Mouse (Mus musculus) forebrain, postnatal 0 days (tissue): ENCODE data around the gene Fndc7. TPM values are rescaled to one million over a fixed set of nuclear protein-coding genes. Genes with fewer than 3 reads are reported as not detected.

ENCODE experiments used
- ATAC-seq: fragments of 200-750 bp; cut with Nextera tagmentation; 2 replicates; pipeline ENCODE4 v1.8.0; 2017; ENCODE audit warnings: mild to moderate bottlenecking, moderate library complexity
- DNase-seq: peaks from one replicate; pipeline ENCODE4 v3.0.0-alpha.2; 2015
- H3K27ac ChIP-seq: fragments of 300-500 bp; sonication (generic); 2 replicates; pipeline ENCODE4 v1.5.1; 2014; ENCODE audit warnings: low read depth, mild to moderate bottlenecking, antibody characterized with exemption, low read length, moderate library complexity, mixed read lengths
- H3K27me3 ChIP-seq: fragments of 300-500 bp; sonication (generic); 2 replicates; pipeline ENCODE4 v1.6.1; 2014; ENCODE audit warnings: mild to moderate bottlenecking, low read length, mixed read lengths; ENCODE audit not compliant: insufficient read depth
- H3K36me3 ChIP-seq: fragments of 300-500 bp; sonication (generic); 2 replicates; pipeline ENCODE4 v1.6.1; 2014; ENCODE audit warnings: mild to moderate bottlenecking, moderate library complexity; ENCODE audit not compliant: insufficient read depth
- H3K4me1 ChIP-seq: fragments of 300-500 bp; sonication (generic); 2 replicates; pipeline ENCODE4 v1.6.1; 2014; ENCODE audit warnings: antibody characterized with exemption; ENCODE audit not compliant: insufficient read depth
- H3K4me2 ChIP-seq: fragments of 300-500 bp; sonication (generic); 2 replicates; pipeline ENCODE4 v1.6.1; 2014; ENCODE audit warnings: low read depth, mild to moderate bottlenecking, moderate library complexity
- H3K4me3 ChIP-seq: fragments of 300-500 bp; sonication (generic); 2 replicates; pipeline ENCODE4 v1.5.1; 2014; ENCODE audit warnings: low read depth, low read length, mixed read lengths
- H3K9ac ChIP-seq: fragments of 300-500 bp; sonication (generic); 2 replicates; pipeline ENCODE4 v1.6.1; 2014; ENCODE audit warnings: mild to moderate bottlenecking
- H3K9me3 ChIP-seq: fragments of 300-500 bp; sonication (generic); 2 replicates; pipeline ENCODE4 v1.6.1; 2016; ENCODE audit warnings: low read length
- CTCF ChIP-seq: sonication (generic); IDR thresholded peaks from 2 replicates; pipeline ENCODE4 v1.5.1; 2016; ENCODE audit warnings: antibody characterized with exemption, control low read depth, low read depth
- WGBS: fragments of 180-500 bp; shearing (Covaris S2); extraction: QIAGEN DNeasy Blood & Tissue Kit; methylation state at CpG from one replicate; pipeline ENCODE4 v1.1.7; 2014; 5-methylcytosine and 5-hydroxymethylcytosine counted together
- polyA plus RNA-seq: library from polyadenylated mRNA; unstranded; fragments of >200 nt; fragmentation: Nextera tagmentation; extraction: Ambion mirVana; gene quantifications from 2 replicates; pipeline ENCODE4 v1.2.1, GENCODE M21; 2015
- total RNA-seq: library from RNA; depleted of rRNA; stranded (reverse); fragments of >200 nt; gene quantifications from 2 replicates; pipeline ENCODE4 v1.2.3, GENCODE M21; 2014

Fndc7 gene
- total and polyA plus RNA-seq, 2 experiments from 2014 or later: 0.24 TPM; not detected in 1

DNA sequence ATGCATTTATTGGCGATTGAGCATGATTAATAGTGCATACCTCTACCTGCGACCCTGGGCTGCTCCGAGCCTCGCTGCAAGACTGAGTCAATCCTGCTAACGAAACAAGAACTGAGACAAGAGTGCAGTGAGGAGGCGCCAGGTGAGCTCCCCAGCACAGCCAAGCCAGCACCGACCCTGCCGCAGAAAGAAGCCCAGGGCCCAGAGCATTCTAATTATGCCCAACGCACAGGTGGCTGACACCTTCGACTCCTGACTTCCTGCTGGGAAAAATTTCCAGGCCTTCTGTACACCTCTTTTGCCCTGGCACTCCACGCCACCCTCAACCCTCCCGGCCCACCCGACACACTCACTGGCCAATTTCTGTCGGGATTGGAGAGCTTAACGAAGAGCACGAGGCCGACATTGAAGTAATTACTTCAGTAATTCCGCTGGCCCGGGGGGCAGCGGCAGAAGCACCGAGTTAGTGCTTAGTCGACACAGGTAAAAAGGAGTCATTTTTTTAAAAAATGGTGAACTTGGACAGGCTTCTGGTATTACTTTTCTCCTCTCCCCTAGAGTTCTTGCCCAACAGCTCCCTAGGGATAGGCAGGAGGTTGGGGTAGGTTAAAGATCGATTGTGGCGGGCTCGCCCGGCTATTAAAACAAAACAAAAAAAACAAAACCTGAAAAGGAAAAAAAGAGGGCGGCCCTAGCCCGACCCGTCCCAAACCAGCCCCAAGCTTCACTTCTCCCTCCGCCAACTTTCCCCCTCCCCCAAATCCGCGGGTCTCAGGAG, 20.7 kb upstream of the Fndc7 start:
- under 1% methylated on average over 32 of the region's 32 CpGs for WGBS
- peak overlapping the region; percentile 96 for H3K27ac ChIP-seq
- DNase-seq (no peak), ATAC-seq (no peak)
- peak overlapping the region; percentile 76 for H3K9ac ChIP-seq
- no peaks in the 10 kb centered on the region for H3K9me3 ChIP-seq
- no peaks in the 10 kb centered on the region for H3K4me1 ChIP-seq
- no peaks in the 10 kb centered on the region for H3K27me3 ChIP-seq
- peaks cover 13% of the 10 kb centered on the region for H3K36me3 ChIP-seq
- H3K4me3 ChIP-seq: peak overlapping the region; percentile 71
- TF ChIP-seq CTCF: no peak
- peak overlapping the region; percentile 98 for H3K4me2 ChIP-seq

- Histone ChIP-seq H3K9ac (no peak overlapping the region), H3K4me2 (no peak overlapping the region), H3K4me3 (no peak overlapping the region), H3K27ac (no peak overlapping the region), H3K27me3 (no peaks in the 10 kb centered on the region), H3K4me1 (no peaks in the 10 kb centered on the region), H3K36me3 (peaks cover 33% of the 10 kb centered on the region), H3K9me3 (no peaks in the 10 kb centered on the region)
- 93% methylated on average over 6 of the region's 6 CpGs for WGBS
- DNase-seq: no peak
- ATAC-seq: no peak
- no peak for TF ChIP-seq CTCF
Measured at GRCm38 (mm10) chr3:108902934-108903333, 13.1 kb upstream of the Fndc7 start.

GRCm38 (mm10) chr3:108902038-108902437, 12.2 kb upstream of the Fndc7 start:
- WGBS: 52% methylated on average over 2 of the region's 2 CpGs
- no peak overlapping the region for H3K4me2 ChIP-seq
- DNase-seq: no peak
- ATAC-seq: no peak
- no peak for TF ChIP-seq CTCF
- H3K27ac ChIP-seq: no peak overlapping the region
- H3K4me3 ChIP-seq: no peak overlapping the region
- H3K9me3 ChIP-seq: no peaks in the 10 kb centered on the region
- no peaks in the 10 kb centered on the region for H3K27me3 ChIP-seq
- no peak overlapping the region for H3K9ac ChIP-seq
- peaks cover 30% of the 10 kb centered on the region for H3K36me3 ChIP-seq
- no peaks in the 10 kb centered on the region for H3K4me1 ChIP-seq

DNA sequence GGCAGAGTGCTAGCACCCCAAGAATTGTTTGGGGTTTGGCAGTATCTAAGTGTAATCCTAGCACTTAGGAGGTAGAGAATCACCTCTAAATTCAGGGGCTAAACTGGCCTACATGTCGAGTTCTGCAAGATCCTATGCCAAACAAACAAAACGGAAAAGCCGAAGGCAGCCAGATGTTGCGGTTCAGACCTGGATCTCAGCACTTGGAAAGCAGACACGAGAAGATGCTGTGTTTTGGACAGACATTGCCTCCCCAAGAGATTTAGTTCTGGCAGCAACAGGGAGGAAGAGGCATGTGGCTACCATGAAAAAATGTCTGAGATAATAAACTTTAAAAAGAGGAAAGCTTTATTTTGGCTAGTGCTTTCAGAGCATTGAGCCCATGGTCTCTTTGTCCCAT, 10.9 kb upstream of the Fndc7 start:
- Histone ChIP-seq H3K4me3 (no peak overlapping the region), H3K9ac (no peak overlapping the region), H3K27ac (no peak overlapping the region), H3K4me1 (no peaks in the 10 kb centered on the region), H3K27me3 (no peaks in the 10 kb centered on the region), H3K36me3 (peaks cover 22% of the 10 kb centered on the region), H3K4me2 (no peak overlapping the region), H3K9me3 (no peaks in the 10 kb centered on the region)
- no peak for DNase-seq
- WGBS: 81% methylated on average over 5 of the region's 5 CpGs
- no peak for ATAC-seq
- TF ChIP-seq CTCF: no peak

GRCm38 (mm10) chr3:108900147-108900546, 10.3 kb upstream of the Fndc7 start:
- Histone ChIP-seq H3K36me3 (peaks cover 18% of the 10 kb centered on the region), H3K27me3 (no peaks in the 10 kb centered on the region), H3K4me3 (no peak overlapping the region), H3K4me2 (no peak overlapping the region), H3K4me1 (no peaks in the 10 kb centered on the region), H3K9me3 (no peaks in the 10 kb centered on the region), H3K27ac (no peak overlapping the region), H3K9ac (no peak overlapping the region)
- no peak for TF ChIP-seq CTCF
- WGBS: 88% methylated on average over 3 of the region's 3 CpGs
- no peak for DNase-seq
- no peak for ATAC-seq

DNA sequence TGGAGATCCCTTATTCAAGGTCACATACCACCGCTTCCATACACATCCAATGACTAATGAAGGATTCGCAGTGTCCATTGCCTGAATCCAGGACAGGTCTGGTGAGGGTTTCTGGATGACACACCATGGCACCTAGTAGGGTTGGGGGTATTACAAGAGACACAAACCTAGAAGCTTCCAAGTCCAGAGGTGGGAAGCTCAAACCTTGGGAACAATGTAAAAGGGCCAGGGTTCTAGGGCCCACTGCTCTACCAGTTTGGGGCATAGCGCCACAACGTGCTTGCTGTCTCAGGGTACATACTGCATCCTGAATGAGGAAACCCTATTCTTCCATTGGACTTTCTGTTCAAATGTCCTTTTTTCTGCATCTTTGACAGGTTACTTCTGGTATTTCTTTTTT, 8.8 kb upstream of the Fndc7 start:
- WGBS: over 99% methylated on average over 4 of the region's 4 CpGs
- Histone ChIP-seq H3K4me3 (no peak overlapping the region), H3K9me3 (no peaks in the 10 kb centered on the region), H3K9ac (no peak overlapping the region), H3K4me2 (no peak overlapping the region), H3K36me3 (peaks cover 3% of the 10 kb centered on the region), H3K27ac (no peak overlapping the region), H3K27me3 (no peaks in the 10 kb centered on the region), H3K4me1 (no peaks in the 10 kb centered on the region)
- TF ChIP-seq CTCF: no peak
- ATAC-seq: peak; percentile 19; the same call in 1 of the 2 replicates
- DNase-seq: no peak

- no peak overlapping the region for H3K27ac ChIP-seq
- no peak overlapping the region for H3K4me3 ChIP-seq
- no peaks in the 10 kb centered on the region for H3K36me3 ChIP-seq
- 82% methylated on average over 4 of the region's 4 CpGs for WGBS
- no peaks in the 10 kb centered on the region for H3K4me1 ChIP-seq
- no peak overlapping the region for H3K4me2 ChIP-seq
- TF ChIP-seq CTCF: no peak
- DNase-seq: no peak
- no peak for ATAC-seq
- no peaks in the 10 kb centered on the region for H3K27me3 ChIP-seq
- no peaks in the 10 kb centered on the region for H3K9me3 ChIP-seq
- no peak overlapping the region for H3K9ac ChIP-seq
Measured at GRCm38 (mm10) chr3:108892914-108893313, 3.1 kb upstream of the Fndc7 start.
